Mouse (Mus musculus) left cerebral cortex, postnatal 14 days (tissue): Measurements from ENCODE around the gene Cldn7. TPM values are rescaled to one million over a fixed set of nuclear protein-coding genes. Genes with fewer than 3 reads are reported as not detected.
"Not testable (repeated sequence)": the region's sequence is repeated elsewhere in the genome, so short reads cannot be mapped to it uniquely, and the experiment has no call there.

ENCODE experiments used
- DNase-seq, 2 experiments: peaks; one replicate each; pipeline ENCODE4 v3.0.0; 2021 to 2022; ENCODE audit warnings: low spot score in 2 of 2, mixed read lengths in 1 of 2
- intact Hi-C: fragments of 180-260 bp; cut with DNase I; formaldehyde crosslinking; loops from one replicate; pipeline ENCODE4 v1.15.1; 2025
- long read RNA-seq, 2 experiments: library from polyadenylated mRNA; stranded (forward); transcript quantifications; one replicate each; pipeline ENCODE4 v2.0.0; 2021
- total RNA-seq, 2 experiments: library from RNA; stranded (reverse); gene quantifications; 2 replicates each; pipeline ENCODE4 v1.2.3; 2021

Cldn7 gene
- total RNA-seq = not detected
- long read RNA-seq, experiment 1 = 0 reads
- long read RNA-seq, experiment 2 = 0 reads

GRCm38 (mm10) chr11:69964650-69965270 lies at the start of gene Cldn7:
Gene Cldn7 (plus strand): TSS chr11:69964779.
- intact Hi-C loops = no loop called here
- DNase-seq = no peak

GRCm38 (mm10) chr11:69914917-69915430 lies 49.6 kb upstream of the Cldn7 start:
- intact Hi-C loops = loop anchor here (5.0 kb wide), 1 partner anchor 243 kb away; the partner anchor contains the start of gene Eif4a1
- no peak for DNase-seq

- intact Hi-C loops = no loop called here
- no peak for DNase-seq
Measured at GRCm38 (mm10) chr11:69915667-69916627, 48.6 kb upstream of the Cldn7 start.

- intact Hi-C loops, DNase-seq: not testable (repeated sequence)
Measured at GRCm38 (mm10) chr11:69916652-69917378, 47.8 kb upstream of the Cldn7 start.

- intact Hi-C loops = no loop called here
- no peak for DNase-seq
Measured at GRCm38 (mm10) chr11:69917379-69917948, 47.1 kb upstream of the Cldn7 start.

- intact Hi-C loops = no loop called here
- DNase-seq = no peak
Measured at GRCm38 (mm10) chr11:69918118-69918517, 46.5 kb upstream of the Cldn7 start.

- intact Hi-C loops = no loop called here
- DNase-seq = no peak
Measured at GRCm38 (mm10) chr11:69919053-69919452, 45.5 kb upstream of the Cldn7 start.

GRCm38 (mm10) chr11:69919661-69920265 lies 44.8 kb upstream of the Cldn7 start:
- DNase-seq = peak; percentile 35 to 52
- intact Hi-C loops = no loop called here

- intact Hi-C loops = no loop called here
- peak in 1 of 2 experiments; percentile 15 for DNase-seq
Measured at GRCm38 (mm10) chr11:69920266-69921031, 44.1 kb upstream of the Cldn7 start.

- peak; percentile 100 for DNase-seq
- intact Hi-C loops = no loop called here
Measured at GRCm38 (mm10) chr11:69921114-69922011, 43.2 kb upstream of the Cldn7 start, which contains the start of gene Eif5a. Gene Eif5a (minus strand): TSS chr11:69921958.

GRCm38 (mm10) chr11:69922012-69922756 lies 42.4 kb upstream of the Cldn7 start:
- DNase-seq = no peak
- intact Hi-C loops = no loop called here

GRCm38 (mm10) chr11:69922796-69923195 lies 41.8 kb upstream of the Cldn7 start:
- intact Hi-C loops = no loop called here
- no peak for DNase-seq

- DNase-seq = no peak
- intact Hi-C loops = no loop called here
Measured at GRCm38 (mm10) chr11:69927501-69927900, 37.1 kb upstream of the Cldn7 start.

GRCm38 (mm10) chr11:69929712-69930111 lies 34.9 kb upstream of the Cldn7 start:
- no peak for DNase-seq
- intact Hi-C loops = loop anchor here (5.0 kb wide), 1 partner anchor 283 kb away; the partner anchor contains the start of gene Slc16a11

- DNase-seq = not testable (repeated sequence)
- intact Hi-C loops = loop anchor here (5.0 kb wide), 1 partner anchor 282 kb away; the partner anchor contains the start of gene Slc16a11
Measured at GRCm38 (mm10) chr11:69930176-69930575, 34.4 kb upstream of the Cldn7 start.

GRCm38 (mm10) chr11:69930967-69931537 lies 33.5 kb upstream of the Cldn7 start:
- intact Hi-C loops = loop anchor here (5.0 kb wide), 1 partner anchor 281 kb away; the partner anchor contains the start of gene Slc16a11
- no peak for DNase-seq
